Mouse (Mus musculus) lung, adult 18-20 months (tissue): ENCODE data around the gene Fam131a.

Experiments used
- DNase-seq, 2 experiments: peaks; one replicate each; pipeline ENCODE4 v3.0.0; 2022; ENCODE audit warnings: mixed read lengths in 2 of 2

The Fam131a gene

GRCm38 (mm10) chr16:20717181-20717977 lies 24.3 kb downstream of the Fam131a start, which contains the start of the genes Polr2h and Clcn2:
Polr2h (plus strand) TSS chr16:20717665.
Clcn2 (minus strand) TSS chr16:20717746.
- DNase-seq, result peak; percentile 98 to 99

GRCm38 (mm10) chr16:20717978-20718670 lies 25.1 kb downstream of the Fam131a start:
- no peak for DNase-seq

GRCm38 (mm10) chr16:20721808-20722207 lies 28.8 kb downstream of the Fam131a start:
- DNase-seq, result no peak

- DNase-seq, result no peak
Observed at GRCm38 (mm10) chr16:20722736-20723135, 29.7 kb downstream of the Fam131a start.

GRCm38 (mm10) chr16:20723247-20723646 lies 30.2 kb downstream of the Fam131a start:
- no peak for DNase-seq

GRCm38 (mm10) chr16:20724338-20724748 lies 31.3 kb downstream of the Fam131a start:
- peak; percentile 63 to 64 for DNase-seq

- DNase-seq, result no peak
Observed at GRCm38 (mm10) chr16:20725321-20725720, 32.3 kb downstream of the Fam131a start.

- no peak for DNase-seq
Observed at GRCm38 (mm10) chr16:20725750-20726149, 32.7 kb downstream of the Fam131a start.

GRCm38 (mm10) chr16:20726384-20726783 lies 33.3 kb downstream of the Fam131a start:
- DNase-seq, result no peak

GRCm38 (mm10) chr16:20730293-20730711 lies 37.3 kb downstream of the Fam131a start:
- no peak for DNase-seq

- no peak for DNase-seq
Observed at GRCm38 (mm10) chr16:20731688-20732087, 38.6 kb downstream of the Fam131a start.

GRCm38 (mm10) chr16:20732251-20732924 lies 39.3 kb downstream of the Fam131a start:
- DNase-seq, result peak in 1 of 2 experiments; percentile 2

- peak; percentile 57 to 71 for DNase-seq
Observed at GRCm38 (mm10) chr16:20732925-20733730, 40.1 kb downstream of the Fam131a start, which contains the start of gene Chrd. Chrd (plus strand) TSS chr16:20733127.

GRCm38 (mm10) chr16:20733731-20734730 lies 41.0 kb downstream of the Fam131a start, which contains the start of gene Thpo:
Thpo (minus strand) TSS chr16:20734511.
- no peak for DNase-seq

GRCm38 (mm10) chr16:20735651-20736050 lies 42.6 kb downstream of the Fam131a start:
- no peak for DNase-seq

- no peak for DNase-seq
Observed at GRCm38 (mm10) chr16:20736168-20736567, 43.1 kb downstream of the Fam131a start.

- DNase-seq, result no peak
Observed at GRCm38 (mm10) chr16:20736823-20737222, 43.8 kb downstream of the Fam131a start.

GRCm38 (mm10) chr16:20739845-20740244 lies 46.8 kb downstream of the Fam131a start:
- no peak for DNase-seq

GRCm38 (mm10) chr16:20746641-20747040 lies 53.6 kb downstream of the Fam131a start:
- DNase-seq, result peak; percentile 74 to 82

GRCm38 (mm10) chr16:20750518-20750917 lies 57.5 kb downstream of the Fam131a start:
- DNase-seq, result no peak
